Mouse (Mus musculus): ENCODE measurements at regions not wholly inside any gene's neighbourhood (a gene's known extent, or its start where the extent isn't known, plus 50 kb on each side); places are given as distances from the start of the nearest gene placed in this dataset.

DNA sequence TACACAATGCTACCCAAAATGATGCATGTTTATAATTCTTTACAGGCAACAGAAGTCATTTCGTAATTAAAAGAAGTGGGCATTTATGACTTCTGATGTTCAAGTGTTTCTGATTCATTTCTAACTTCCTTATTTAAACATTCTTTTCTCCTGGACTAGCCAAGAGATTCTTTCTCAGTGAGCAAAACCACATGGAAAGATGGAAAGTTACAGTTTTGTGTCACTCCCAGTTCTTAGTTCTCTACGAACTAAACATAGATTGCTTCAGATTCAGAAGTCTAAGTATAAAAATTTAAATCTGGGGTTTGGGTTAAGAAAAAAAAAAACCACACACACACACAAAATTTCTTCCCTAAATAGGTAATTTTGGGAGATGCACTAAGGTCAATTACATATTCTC, 288.0 kb upstream of the Paip1 start:
- no peak for DNase-seq

DNA sequence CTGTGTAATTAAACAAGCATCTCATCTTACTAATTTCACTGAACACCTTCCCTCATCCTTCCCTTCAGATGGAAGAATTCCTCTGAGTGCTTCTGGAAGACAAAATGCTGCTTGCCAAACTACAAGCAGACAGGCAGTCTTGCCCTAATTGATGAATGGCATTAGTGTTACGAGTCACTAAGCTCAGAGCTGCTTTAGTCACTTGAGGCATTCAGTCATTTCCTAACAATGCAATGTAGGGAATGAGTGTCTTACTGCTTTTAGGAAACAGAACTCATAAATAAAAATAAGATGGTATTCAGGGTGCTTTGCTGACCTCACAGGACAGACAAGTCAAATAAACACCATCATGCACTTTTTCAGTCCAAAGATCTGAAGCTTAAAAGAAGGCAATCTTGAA, 285.1 kb upstream of the Paip1 start:
- DNase-seq: no peak

DNA sequence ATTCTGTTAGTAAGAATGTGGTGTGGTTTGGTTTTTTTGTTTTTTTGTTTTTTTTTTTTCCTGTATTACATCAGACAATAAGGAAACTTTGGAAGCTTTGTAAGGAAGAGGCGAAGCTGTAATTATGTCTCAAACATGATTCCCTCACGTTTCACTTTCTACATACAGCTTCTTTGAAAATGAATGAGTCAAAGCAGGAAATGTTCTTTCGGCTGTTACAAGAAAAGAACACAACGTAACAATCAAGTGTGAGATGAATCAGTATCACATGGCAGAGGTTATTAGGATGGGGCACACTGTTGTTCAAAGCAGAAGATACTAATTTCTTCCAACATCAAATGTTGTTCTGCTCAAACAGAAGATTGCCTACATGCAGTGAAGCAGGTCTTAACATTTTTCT, 282.7 kb upstream of the Paip1 start:
- DNase-seq: no peak

GRCm38 (mm10) chr13:119147701-119148100, 280.7 kb upstream of the Paip1 start:
- no peak for DNase-seq

DNA sequence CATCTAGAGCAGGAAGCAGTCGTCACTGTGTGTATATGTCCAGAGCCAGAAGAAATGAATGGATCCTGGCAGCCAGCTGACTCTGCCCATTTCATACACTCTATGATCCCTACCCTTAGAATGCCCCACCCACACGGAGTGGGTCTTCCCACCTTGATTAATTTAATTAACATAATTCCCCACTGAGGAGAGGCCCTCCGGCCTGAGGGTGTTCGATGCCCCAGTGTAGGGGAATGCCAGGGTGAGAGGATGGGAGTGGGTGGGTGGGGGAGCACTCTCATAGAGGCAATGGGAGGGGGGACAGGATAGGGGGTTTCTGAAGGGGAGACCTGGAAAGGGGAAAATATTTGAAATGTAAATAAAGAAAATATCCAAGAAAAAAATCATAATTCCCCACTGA, 279.3 kb upstream of the Paip1 start:
- DNase-seq: no peak

DNA sequence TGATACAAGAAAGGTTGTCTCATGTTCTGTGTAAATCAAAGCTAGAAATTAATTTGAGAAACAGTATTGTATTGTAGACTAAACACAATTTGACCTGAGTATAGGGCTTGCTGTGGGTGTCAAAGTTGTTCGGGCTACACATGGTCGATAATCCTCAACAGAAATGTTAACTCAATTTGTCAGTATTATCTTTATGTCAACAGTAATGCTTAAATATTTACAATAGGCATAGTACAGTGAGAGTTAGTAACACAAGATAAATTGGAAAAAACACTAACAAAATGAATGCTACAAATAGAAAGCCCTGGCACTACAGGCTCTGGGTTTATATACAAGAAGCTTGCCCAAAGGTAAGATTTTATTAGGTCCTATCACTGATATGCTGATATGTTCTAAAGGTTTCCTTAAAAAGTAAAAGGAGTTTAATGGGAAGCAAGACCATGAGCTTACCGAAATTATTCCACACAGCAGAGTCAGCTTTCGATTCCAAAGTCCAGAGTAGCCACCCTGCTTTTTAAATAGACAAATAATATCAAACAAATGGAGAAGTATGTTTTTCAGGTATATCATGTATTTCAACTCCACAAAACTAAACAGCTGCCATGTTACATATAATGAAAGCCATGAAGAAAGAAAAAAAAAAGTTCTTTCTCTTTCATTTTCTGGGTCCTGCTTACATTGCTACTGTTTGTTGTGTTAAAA, 277.4 kb upstream of the Paip1 start:
- no peak for DNase-seq

DNA sequence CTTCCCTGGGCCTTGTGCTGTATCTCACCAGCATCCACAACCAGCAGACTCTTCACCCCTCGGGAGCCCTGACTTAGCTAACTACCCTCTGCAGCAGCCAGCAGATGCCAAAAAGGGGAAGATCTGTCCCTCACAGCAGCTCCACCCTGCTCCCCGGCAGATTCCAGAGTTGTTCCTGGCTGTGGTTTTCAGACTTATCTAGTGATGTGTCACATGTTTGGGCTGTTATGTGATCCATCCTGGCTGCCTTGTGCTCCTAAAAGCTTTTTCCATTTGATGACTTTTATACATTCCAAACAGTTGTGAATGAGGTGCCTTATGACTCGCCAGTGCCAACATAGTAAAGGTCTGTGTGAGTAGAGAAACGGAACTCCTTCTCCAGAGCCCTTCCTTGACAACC, 250.6 kb upstream of the Paip1 start:
- DNase-seq: no peak

DNA sequence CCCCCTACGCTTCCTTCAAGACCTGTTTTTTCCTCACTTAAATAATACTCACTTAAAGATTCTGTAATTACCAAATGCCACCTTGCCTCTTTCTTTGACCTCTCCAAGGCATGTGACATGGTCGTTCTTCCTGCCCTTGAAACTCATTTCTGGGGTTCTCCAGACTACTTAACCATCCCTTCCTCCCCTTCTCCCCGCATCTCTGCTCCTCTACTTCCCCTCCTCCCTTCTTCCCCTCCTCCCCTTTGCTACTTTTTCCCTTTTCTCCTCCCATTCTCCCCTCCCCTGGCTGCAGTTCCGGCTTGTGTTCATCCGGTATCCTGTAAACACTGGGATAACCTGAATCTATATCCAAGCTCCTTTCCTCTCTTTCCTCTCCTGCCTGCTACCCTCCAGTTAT, 250.2 kb upstream of the Paip1 start:
- DNase-seq: no peak

DNA sequence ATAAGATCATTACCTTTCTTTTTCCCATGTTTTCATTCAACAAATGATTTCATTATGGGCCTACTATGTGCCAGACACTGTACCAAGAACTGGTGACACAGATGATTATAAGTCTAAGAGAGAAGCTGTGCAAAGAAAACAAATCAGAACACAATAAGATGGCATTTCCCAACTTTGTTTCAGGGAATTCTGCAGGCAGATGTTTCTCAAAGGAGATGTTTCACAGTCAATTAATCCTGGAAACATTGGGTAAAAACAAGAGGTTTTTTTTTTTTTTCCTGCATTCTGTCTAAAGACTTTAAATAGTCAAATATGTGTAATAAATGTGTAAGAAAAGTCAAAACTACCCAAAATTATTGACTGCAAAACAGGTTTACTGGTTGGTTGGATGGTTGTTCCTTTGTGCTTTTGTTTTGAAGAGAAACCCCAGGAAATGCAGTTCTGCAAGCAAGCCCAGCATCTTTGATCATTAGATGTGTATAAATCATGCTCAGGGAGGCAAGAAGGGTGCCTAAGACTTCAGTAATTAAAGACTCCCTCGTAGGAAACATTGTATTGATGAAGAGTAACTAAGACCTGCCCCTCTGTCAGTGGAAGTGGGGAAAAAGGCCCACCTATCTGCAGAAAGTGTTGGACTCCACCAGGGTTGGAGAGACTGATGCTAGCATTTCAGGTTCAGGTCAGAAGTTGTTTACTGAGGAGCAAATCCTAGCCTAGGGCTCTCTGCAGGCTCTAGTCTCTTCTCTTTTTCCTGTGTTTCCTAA, 249.1 kb upstream of the Paip1 start:
- no peak for DNase-seq

GRCm38 (mm10) chr13:119184322-119184877, 244.0 kb upstream of the Paip1 start:
- no peak for DNase-seq

DNA sequence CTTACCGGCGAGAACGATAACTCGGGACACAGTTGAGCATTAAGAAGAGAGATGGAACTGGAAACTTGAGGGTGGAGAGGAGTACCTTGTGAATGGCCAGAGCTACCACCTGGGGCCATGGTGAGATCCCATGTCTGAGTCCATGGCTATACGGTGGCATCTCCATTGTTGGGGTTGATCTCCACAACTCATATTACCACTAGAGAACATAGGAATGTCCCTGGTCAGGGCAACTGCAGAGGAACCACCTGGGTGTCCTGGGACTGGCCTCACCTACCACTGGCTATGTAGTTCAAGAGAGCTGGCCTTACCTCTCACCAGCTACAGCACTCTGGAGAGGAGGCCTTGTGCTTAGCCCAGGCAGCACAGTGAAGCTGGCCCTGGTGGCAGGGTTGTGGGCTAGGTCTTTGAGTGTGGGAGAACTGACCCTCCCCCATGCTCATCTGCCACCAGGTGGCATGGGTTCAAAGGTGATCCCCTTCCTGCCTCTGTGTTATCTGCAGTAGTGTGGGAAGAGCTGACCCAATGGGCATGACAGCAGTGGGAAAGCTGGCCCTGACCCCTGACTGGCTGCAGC, 242.7 kb upstream of the Paip1 start:
- no peak for DNase-seq

DNA sequence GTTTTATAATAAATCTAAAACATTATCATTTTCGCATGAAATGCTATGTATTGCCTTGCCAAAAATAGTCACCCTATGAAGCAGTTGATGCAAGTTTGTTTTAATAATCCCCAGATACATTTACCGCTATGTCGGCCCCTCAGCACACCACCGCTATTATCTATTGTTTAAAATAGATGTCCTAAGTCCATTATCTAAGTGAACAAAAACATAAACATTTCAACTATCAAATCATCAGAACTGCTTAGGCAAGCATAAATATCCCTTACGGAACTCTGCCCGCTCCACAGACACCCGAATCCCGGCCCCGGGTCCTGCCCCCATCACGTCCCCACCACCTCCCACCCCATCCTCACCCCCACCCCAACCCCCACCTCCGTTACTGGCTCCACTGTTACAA, 196.8 kb upstream of the Paip1 start:
- DNase-seq: no peak

DNA sequence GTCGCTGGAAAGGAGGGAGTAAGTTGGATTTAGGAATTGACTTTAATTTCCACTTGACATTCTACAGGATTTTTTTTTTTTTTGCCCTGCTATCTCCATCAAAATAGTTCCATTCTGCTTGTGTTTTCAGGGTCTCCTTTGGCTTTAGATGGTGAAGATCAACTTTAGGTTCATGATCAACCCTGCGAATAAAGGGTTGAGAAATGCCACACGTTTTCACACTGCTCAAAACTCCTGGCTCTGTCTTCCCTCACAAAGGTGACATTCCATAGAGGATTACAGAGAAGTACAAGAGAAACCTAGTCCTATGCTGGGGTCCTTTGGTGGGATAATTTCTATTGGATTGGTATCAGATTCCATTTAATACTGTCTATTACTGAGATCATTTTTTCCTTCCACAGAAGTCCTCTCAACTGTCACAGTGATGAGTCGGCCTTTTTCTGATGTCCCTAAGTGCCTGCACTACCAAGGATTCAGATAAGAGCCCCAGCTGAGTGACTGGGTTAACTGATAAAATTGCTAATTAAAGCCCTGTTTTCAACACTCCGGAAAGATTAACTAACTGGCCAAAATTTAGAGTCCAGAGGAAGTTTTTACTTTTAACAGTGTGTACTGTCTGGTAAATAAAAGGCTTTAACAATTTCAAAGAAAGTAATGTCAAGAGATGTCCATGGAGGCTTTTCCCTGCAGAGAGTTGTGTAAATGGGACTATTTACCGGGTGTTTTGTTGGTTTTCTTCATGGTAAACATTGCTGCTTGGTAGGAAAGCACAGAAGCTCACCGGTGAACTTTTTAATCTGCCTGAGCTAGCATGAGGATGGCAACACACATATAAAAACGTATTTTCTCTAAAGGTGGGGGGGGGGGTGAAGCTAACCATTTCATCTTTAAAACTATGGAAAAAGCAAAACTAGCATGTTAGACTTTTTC, 196.0 kb upstream of the Paip1 start:
- DNase-seq: no peak

- DNase-seq: no peak
Observed at GRCm38 (mm10) chr13:119233030-119233385, 195.4 kb upstream of the Paip1 start.

DNA sequence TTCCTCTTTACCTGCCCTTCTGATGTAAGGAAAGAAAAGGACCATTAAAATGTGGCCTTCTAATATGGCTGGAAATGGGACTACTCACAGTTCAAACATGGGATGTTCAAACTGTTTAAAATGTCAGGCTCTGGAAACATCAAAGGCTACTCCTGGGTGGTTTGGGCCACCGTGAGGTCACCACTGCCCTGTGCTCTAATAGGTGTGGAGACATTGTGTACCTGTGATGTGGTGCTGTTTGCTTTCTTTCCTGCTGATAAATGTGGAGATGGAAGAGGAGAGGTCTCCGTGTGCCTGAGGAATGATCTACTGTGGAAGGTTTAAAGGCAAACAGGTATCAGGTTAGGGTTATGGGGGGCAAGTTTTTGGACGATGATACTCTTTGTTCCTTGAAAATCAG, 194.5 kb upstream of the Paip1 start:
- no peak for DNase-seq

- no peak for DNase-seq
Observed at GRCm38 (mm10) chr13:119242358-119242757, 186.0 kb upstream of the Paip1 start.

- no peak for DNase-seq
Observed at GRCm38 (mm10) chr13:119247101-119247500, 181.3 kb upstream of the Paip1 start.

GRCm38 (mm10) chr13:119252006-119252405, 176.4 kb upstream of the Paip1 start:
- DNase-seq: no peak

- DNase-seq: no peak
Observed at GRCm38 (mm10) chr13:119256350-119256749, 172.1 kb upstream of the Paip1 start.

- DNase-seq: no peak
Observed at GRCm38 (mm10) chr13:119258515-119258914, 169.9 kb upstream of the Paip1 start.

- DNase-seq: no peak
Observed at GRCm38 (mm10) chr13:119263561-119263960, 164.8 kb upstream of the Paip1 start.

DNA sequence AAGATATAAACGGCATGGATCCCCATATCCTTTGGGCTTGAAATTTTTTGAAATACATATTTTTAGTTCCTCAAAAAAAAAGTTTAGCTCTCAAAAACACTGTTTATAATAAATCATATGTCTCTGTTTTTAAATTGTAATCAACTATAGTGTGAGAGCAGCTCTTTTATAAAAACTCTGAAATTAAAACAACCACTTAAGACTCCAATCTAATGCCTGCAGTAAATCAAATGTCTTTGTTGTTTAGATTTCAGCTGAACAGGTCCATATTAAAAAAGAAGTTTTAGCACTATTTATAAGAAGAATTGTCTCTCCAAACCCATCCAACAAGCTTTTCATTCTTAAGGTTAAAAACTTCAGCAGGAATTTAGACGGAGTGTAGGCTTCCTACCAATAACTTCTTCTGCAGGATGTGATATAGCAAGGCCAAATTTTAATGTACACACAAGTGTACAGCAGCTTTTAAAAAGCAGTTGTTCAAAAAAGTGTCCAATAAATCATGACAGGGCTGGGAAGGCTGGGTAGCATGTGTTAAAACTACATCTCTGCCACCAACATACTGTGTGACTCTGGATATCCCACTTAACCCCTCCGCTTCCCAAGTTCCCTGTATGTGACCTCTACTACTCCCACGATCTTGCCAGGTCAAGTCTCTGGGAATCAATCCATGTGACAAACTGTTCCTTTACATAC, 160.6 kb upstream of the Paip1 start:
- DNase-seq: no peak

Data from cerebellum, adult 9-10 months (tissue).